Mouse (Mus musculus) gonadal fat pad, adult 2 months (tissue): ENCODE data around the gene Ube2k. TPM values are rescaled to one million over a fixed set of nuclear protein-coding genes. Genes with fewer than 3 reads are reported as not detected.
"Not testable (repeated sequence)": the region's sequence is repeated elsewhere in the genome, so short reads cannot be mapped to it uniquely, and the experiment has no call there.

Experiments used
- DNase-seq: peaks from one replicate; pipeline ENCODE4 v3.0.0-alpha.2; 2012; ENCODE audit warnings: low read depth
- polyA plus RNA-seq: library from polyadenylated mRNA; depleted of rRNA; stranded (reverse); fragments of >200 nt; gene quantifications from 2 replicates; pipeline ENCODE4 v1.2.3, GENCODE M21; 2012; rRNA removed

The Ube2k gene
- polyA plus RNA-seq = 21.0 and 25.2 TPM in 2 replicates

DNA sequence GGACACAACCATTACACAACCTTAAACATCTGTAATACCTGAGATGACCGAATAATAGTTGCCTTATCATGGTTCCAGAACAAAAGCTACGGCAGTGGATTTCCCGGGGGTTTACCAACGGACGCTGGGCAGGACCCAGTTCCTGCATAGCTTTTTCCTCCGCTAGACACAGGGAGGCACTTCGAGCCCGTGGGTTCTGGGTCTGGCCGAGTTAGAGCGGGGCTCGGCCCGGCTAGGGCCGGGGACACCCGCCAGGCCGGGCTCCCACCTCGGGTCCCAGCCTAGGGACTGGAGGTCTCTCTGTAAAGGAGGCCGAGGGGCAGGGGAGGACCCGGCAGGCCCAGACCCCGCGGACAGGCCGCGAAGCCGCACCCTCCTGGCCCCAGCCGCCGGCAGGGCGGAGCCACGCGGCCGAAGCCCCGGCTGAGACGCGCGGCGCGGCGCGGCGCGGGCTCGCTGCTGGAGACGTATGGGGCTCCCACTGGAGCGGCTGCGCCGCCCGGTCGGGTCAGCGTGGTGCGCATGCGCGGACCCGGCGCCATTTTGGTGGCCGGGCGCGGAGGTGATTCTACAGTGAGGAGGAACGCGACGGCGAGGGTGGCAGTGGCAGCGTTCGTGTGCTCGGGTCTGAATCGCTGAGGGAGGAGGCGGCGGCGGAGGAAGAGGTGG is at the start of gene Ube2k, which contains the start of gene Smim14:
Gene Ube2k, plus strand, starts transcription at position 483 of the 669 bp plus-strand sequence.
Gene Smim14, minus strand, starts transcription at position 434 of the 669 bp plus-strand sequence.
- DNase-seq = no peak

DNA sequence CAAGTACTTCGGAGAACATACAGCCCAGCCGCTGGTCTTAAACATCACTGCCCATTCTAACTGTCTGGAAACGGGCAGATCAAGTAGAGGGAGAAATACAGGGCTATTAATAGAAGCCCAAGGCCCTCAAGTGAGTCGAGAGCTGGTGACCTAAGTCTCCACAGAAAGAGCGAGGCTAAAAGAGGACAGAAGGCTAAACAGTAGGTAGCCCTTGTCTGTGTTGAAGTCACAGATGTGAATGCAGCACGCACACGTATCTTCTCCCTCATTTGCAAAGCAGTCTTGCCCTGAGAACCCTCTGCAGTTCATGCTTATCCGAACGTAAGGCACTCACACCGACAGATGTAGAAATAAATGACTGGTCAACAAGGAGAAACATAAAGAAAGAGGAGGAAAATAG is 49.7 kb upstream of the Ube2k start:
- DNase-seq = no peak

- DNase-seq = no peak
Observed at GRCm38 (mm10) chr5:65488725-65489124, 48.3 kb upstream of the Ube2k start.

DNA sequence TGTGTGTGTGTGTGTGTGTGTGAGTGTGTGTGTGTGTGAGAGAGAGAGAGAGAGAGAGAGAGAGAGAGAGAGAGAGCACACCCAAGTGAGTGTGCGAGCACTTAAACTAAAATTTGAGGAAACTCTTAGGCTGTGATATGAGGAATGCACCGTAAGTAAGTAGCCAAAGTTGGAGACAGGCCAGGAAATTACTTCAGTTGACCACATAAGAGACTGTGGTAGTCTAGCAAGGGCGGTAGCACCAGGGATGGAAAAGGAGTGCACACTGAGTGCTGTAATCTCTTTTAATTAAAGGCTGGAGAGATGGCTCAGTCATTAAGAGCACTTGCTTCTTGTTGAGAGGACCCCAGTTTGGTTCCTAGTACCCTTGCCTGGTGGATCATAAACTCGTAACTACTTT is 47.2 kb upstream of the Ube2k start:
- DNase-seq = no peak

DNA sequence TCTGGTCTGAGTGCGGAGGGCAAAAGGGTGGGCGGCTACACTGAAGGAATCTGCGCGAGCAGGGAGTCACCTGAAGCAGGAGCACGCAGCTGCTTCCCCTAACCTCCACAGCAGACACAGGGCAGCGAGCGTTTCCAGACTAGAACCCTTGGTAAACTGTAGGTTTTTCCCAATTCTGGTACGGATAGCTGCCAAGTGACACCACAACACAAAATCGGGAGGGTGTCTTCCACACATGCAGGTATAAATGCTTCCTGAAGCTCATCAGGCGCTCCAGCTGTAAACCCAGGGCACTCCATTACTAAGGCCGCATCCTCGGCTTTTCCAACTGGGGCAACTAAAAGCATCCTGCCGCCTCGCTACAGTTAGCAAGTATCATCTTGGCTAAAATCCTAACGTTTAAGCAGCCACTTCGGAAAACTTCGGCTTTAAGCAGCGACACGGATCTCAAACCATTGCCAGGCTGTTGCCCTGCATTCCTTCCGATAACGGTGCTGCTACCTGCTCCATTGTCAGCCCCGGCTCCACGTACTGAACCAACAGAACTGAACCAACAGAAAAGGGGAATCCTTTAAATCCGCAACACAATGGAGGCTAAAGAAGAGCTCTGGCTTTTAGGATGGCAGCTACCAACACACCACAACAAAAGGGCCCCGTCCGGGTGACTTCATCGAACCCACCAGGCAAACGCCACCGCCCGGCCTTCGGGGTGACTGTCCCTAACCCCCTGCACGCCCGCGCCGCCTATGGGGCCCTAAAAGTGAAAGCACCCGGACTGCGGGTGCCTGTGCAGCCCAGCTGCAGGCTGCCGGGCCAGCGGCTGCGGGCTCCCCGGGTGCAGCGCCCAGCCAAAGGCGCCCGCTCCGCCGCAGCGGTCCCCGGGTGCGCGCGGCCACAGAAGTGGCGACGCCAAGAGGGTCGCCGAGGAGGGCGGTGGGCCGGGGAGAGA is 45.0 kb upstream of the Ube2k start:
- DNase-seq = no peak

DNA sequence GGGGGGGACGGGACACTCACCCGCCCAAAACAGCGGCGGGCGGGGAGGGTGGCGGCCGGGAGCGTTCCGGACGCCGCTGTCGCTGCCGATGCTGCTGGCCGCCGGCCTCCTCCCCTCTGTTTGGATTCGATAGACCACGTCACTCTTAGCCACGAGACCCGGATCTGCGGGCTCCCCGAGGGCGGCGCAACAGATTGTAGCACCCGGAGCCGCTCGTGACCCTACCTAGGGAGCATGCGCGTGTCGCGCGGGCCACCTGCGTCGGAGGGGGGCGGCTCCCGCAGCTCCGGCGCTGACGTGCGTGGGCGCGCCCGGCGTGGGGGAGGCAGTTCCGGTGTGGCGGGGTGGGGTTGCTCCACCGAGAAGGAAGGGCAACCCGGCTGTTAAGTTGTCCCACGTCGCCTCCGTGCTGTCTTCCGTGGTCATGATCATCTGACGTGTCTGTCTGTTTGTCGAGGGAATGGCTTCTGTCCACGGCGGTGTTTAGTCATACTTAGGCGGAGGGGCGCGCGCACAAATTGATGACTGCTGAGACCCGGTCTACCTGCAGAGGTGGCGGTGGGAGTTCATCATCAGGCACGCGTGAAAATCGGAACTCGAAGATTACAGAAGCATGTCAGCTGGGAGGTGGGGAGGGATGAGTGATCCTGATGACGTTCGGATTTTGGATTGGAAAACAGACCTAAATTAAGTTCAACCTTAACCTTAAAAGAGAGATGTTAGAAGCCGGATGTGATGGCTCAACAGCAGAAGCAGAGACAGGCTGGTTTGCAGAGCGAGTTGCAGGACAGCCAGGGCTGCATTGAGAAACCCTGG is 44.1 kb upstream of the Ube2k start, which contains the start of gene Gm43552:
Gene Gm43552, minus strand, starts transcription at position 118 of the 816 bp plus-strand sequence.
- no peak for DNase-seq

- no peak for DNase-seq
Observed at GRCm38 (mm10) chr5:65500231-65500630, 36.8 kb upstream of the Ube2k start.

DNA sequence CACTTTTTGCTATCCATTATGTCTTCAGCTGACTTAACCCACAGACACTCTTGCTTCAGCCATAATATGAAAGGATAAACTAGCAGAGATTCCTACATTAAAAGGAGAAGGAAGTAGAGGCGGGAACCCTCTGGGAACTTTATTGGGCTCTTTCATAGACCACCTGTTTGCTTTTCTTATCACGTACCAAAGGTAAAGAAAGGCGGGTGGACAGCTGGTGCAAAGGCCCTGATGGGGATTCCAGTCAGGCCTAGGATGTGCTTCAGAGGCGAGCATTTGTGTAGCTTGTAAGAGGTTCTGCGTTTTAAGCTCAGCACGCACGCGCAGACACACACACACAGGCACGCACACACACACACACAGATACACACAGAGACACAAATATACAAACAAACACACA is 35.6 kb upstream of the Ube2k start:
- no peak for DNase-seq

GRCm38 (mm10) chr5:65505786-65506185 is 31.2 kb upstream of the Ube2k start:
- no peak for DNase-seq

DNA sequence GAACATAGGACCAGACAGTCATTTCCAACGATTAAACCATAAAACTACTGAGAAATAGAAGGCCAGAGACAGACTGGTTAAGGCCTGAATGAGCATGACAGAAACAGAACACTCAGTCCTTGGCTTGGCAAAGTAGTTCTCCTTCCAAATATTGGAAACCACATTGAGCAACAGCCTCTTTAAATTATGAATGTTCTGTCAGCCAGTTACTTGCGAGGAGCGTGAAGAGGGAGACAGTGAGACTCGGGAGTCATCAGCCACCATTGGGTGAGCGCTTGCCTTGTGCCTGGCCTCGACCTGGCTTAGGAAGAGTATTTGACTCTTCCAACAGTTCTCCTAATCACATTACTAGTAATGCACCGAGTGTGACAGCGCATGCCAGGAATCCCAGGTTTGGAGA is 28.6 kb upstream of the Ube2k start:
- DNase-seq = no peak

GRCm38 (mm10) chr5:65513506-65513905 is 23.5 kb upstream of the Ube2k start:
- DNase-seq = no peak

DNA sequence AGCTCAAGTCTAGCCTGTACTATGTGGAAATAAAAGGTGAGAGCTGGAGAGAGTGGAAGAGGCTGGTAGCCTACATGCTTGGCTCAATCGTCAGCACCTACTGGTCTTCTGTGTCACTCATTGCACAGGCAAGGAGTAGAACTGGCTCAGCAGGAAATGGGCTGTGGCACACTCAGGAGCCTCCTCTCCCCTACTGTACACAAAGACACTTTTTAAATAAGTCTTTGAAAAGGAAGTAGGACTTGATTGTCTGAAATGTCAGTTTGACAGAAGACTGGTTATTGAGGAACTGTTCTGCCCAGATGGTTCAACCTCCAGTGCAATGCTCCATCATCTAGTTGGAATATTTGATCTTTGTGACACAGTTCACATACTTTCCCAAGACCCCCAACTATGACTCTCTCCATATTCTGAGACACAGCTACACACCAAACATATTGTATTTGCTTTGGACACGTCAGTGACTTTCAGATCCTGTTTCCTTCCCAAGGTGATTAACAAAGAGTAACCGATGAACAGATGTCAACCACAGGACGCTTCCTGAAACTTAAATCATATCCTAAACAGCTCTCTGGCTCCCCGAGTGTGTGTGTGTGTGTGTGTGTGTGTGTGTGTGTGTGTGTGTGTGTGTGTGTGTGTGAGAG is 22.3 kb upstream of the Ube2k start:
- DNase-seq = no peak

DNA sequence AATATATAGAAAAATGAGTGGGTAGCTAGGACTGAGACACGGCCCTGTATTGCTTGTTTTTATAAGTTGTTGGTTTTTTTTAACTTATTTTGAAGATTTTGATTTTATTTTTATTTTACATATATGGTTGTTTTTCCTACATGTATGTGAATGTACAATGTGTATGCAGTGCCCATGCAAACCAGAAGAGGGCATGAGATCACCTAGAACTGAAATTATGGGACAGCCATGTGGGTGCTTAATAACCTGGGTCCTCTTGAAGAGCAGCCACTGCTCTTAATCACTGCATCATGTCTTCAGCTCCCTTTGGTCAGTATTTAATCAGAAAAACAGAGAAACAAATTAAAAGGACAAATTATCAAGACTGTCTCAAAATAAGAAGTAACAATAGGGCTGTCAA is 15.2 kb upstream of the Ube2k start:
- no peak for DNase-seq

DNA sequence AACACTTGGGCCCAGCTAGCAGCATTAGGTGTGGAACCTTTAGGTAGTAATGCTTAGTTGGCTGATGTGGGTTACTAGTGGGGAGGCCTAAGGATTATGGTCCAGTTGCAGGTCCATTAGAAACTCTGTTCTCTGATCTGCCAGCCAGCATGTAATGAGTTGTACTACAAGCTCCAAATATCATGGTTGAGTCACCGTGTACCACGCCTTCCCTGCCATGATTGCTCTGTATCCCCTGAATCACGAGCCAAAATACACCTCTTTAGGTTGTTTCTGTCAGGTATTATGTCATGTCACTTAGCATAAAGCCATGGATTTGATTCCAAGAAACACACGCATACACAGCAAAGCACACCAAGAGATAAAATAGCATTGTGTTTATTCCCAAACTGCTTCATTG is 12.2 kb upstream of the Ube2k start:
- no peak for DNase-seq

- no peak for DNase-seq
Observed at GRCm38 (mm10) chr5:65525674-65526443, 11.2 kb upstream of the Ube2k start.

DNA sequence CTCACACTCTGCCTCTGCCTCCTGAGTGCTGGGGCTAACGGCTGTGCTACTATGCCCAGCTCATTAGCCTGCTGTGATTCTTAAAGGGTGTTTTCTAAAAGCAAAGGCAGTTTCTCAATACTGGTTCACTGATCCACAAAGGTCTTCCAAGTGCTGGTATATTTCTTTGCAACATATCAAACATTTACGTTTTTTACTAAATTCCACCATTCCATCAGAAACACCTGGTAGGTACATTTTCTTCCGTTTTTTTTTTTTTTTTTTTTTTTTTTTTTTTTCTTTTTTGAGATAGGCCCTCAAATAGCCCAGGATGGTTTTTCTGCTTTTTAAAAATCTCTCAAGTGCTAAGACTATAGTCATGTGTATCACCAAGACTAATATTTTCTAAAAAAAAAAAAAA is 5.8 kb upstream of the Ube2k start:
- no peak for DNase-seq

GRCm38 (mm10) chr5:65534496-65534895 is 2.5 kb upstream of the Ube2k start:
- no peak for DNase-seq

GRCm38 (mm10) chr5:65535457-65536067 is 1.5 kb upstream of the Ube2k start:
- DNase-seq = no peak

DNA sequence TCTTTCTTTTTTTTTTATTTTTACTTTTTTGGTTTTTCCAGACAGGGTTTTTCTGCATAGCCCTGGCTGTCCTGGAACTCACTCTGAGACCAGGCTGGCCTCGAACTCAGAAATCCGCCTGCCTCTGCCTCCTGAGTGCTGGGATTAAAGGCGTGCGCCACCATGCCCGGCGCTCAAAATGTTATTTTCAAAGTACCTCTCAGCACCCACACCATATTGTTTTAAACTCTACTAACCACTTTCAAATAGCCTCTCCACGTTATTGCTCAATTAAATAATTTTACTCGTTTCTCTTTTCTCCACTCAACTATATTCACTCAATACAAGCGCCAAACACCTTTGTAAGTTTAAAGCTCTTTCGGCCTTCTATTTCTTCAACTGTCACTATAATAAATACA is 966 bp upstream of the Ube2k start:
- DNase-seq = not testable (repeated sequence)

GRCm38 (mm10) chr5:65537420-65538071 is 513 bp downstream of the Ube2k start:
- DNase-seq = no peak
